Mouse (Mus musculus) intestine, embryonic 14.5 days (tissue): ENCODE results near the gene Acnat2. TPM values are rescaled to one million over a fixed set of nuclear protein-coding genes. Genes with fewer than 3 reads are reported as not detected.
"Not testable (repeated sequence)": the region's sequence is repeated elsewhere in the genome, so short reads cannot be mapped to it uniquely, and the experiment has no call there.

ENCODE experiments used
- ATAC-seq: fragments of 200-750 bp; cut with Nextera tagmentation; replicated peaks from 2 replicates; pipeline ENCODE4 v1.8.0; 2017; ENCODE audit warnings: low read depth, moderate number of reproducible peaks, moderate TSS enrichment, moderate library complexity; ENCODE audit not compliant: low FRiP score, low TSS enrichment
- DNase-seq: peaks from one replicate; pipeline ENCODE4 v3.0.0-alpha.2; 2018; ENCODE audit warnings: low spot score
- H3K27ac ChIP-seq: fragments of 300-500 bp; sonication (generic); 2 replicates; pipeline ENCODE4 v1.5.1; 2014; ENCODE audit warnings: low read depth, mild to moderate bottlenecking, control low read depth
- H3K27me3 ChIP-seq: fragments of 300-500 bp; sonication (generic); replicated peaks from 2 replicates; pipeline ENCODE4 v1.6.1; 2014; ENCODE audit warnings: low read length, control low read depth; ENCODE audit not compliant: control insufficient read depth, insufficient read depth
- H3K36me3 ChIP-seq: fragments of 300-500 bp; sonication (generic); 2 replicates; pipeline ENCODE4 v1.6.1; 2014; ENCODE audit warnings: low read length, control low read depth; ENCODE audit not compliant: control insufficient read depth, insufficient read depth
- H3K4me1 ChIP-seq: fragments of 300-500 bp; sonication (generic); replicated peaks from 2 replicates; pipeline ENCODE4 v1.6.1; 2014; ENCODE audit warnings: low read length, control low read depth, mixed read lengths; ENCODE audit not compliant: control insufficient read depth, insufficient read depth
- H3K4me2 ChIP-seq: fragments of 300-500 bp; sonication (generic); 2 replicates; pipeline ENCODE4 v1.6.1; 2014; ENCODE audit warnings: low read length
- H3K4me3 ChIP-seq: fragments of 300-500 bp; sonication (generic); 2 replicates; pipeline ENCODE4 v1.5.1; 2014; ENCODE audit warnings: low read depth, low read length, control low read depth, mixed read lengths
- H3K9ac ChIP-seq: fragments of 300-500 bp; sonication (generic); 2 replicates; pipeline ENCODE4 v1.6.1; 2014; ENCODE audit warnings: mild to moderate bottlenecking, low read length
- H3K9me3 ChIP-seq: fragments of 300-500 bp; sonication (generic); 2 replicates; pipeline ENCODE4 v1.6.1; 2016; ENCODE audit warnings: low read length, control low read depth; ENCODE audit not compliant: control insufficient read depth
- WGBS: fragments of 180-500 bp; shearing (Covaris S2); extraction: QIAGEN DNeasy Blood & Tissue Kit; methylation state at CpG from one replicate; pipeline ENCODE4 v1.1.7; 2014; 5-methylcytosine and 5-hydroxymethylcytosine counted together
- polyA plus RNA-seq: library from polyadenylated mRNA; unstranded; fragments of >200 nt; fragmentation: Nextera tagmentation; extraction: Ambion mirVana; gene quantifications from 2 replicates; pipeline ENCODE4 v1.2.1, GENCODE M21; 2014

The Acnat2 gene
- polyA plus RNA-seq, 1 experiment from 2014 or later = not detected

- 87% methylated on average over 3 of the region's 3 CpGs for WGBS
- not testable (repeated sequence) for H3K4me1 ChIP-seq, H3K9ac ChIP-seq, H3K27ac ChIP-seq, H3K36me3 ChIP-seq, ATAC-seq, H3K9me3 ChIP-seq, H3K4me3 ChIP-seq, H3K27me3 ChIP-seq, DNase-seq, H3K4me2 ChIP-seq
These were observed 39.9 kb downstream of the Acnat2 start for GRCm38 (mm10) chr4:49368046-49368445.

- Histone ChIP-seq H3K4me2 (no peak overlapping the region), H3K9me3 (no peaks in the 10 kb centered on the region), H3K4me1 (no peaks in the 10 kb centered on the region), H3K36me3 (no peaks in the 10 kb centered on the region), H3K4me3 (no peak overlapping the region), H3K27ac (no peak overlapping the region), H3K27me3 (no peaks in the 10 kb centered on the region), H3K9ac (no peak overlapping the region)
- WGBS = 53% methylated on average over 2 of the region's 2 CpGs
- no peak for DNase-seq
- ATAC-seq = peak; percentile 71; the same call in 1 of the 2 replicates
These were observed 50.9 kb downstream of the Acnat2 start for GRCm38 (mm10) chr4:49357097-49357496.

GRCm38 (mm10) chr4:49350470-49350869 lies 57.5 kb downstream of the Acnat2 start:
- H3K27ac ChIP-seq = no peak overlapping the region
- H3K9me3 ChIP-seq = no peaks in the 10 kb centered on the region
- no peak overlapping the region for H3K9ac ChIP-seq
- WGBS = 88% methylated on average over 4 of the region's 4 CpGs
- H3K4me2 ChIP-seq = no peak overlapping the region
- no peaks in the 10 kb centered on the region for H3K4me1 ChIP-seq
- H3K4me3 ChIP-seq = no peak overlapping the region
- DNase-seq = no peak
- no peaks in the 10 kb centered on the region for H3K27me3 ChIP-seq
- no peak for ATAC-seq
- no peaks in the 10 kb centered on the region for H3K36me3 ChIP-seq

- no peak for DNase-seq
- Histone ChIP-seq H3K4me1 (no peaks in the 10 kb centered on the region), H3K4me3 (no peak overlapping the region), H3K4me2 (no peak overlapping the region), H3K9ac (no peak overlapping the region), H3K27ac (no peak overlapping the region), H3K36me3 (no peaks in the 10 kb centered on the region), H3K9me3 (no peaks in the 10 kb centered on the region), H3K27me3 (no peaks in the 10 kb centered on the region)
- no peak for ATAC-seq
- 75% methylated on average over 2 of the region's 2 CpGs for WGBS
These were observed 59.3 kb downstream of the Acnat2 start for GRCm38 (mm10) chr4:49348677-49349076.

GRCm38 (mm10) chr4:49348001-49348400 lies 60.0 kb downstream of the Acnat2 start:
- H3K4me1 ChIP-seq, ATAC-seq, H3K27me3 ChIP-seq: not testable (repeated sequence)

GRCm38 (mm10) chr4:49340091-49340490 lies 67.9 kb downstream of the Acnat2 start:
- H3K4me1 ChIP-seq, H3K27ac ChIP-seq, H3K9me3 ChIP-seq, H3K9ac ChIP-seq, H3K27me3 ChIP-seq, H3K36me3 ChIP-seq, H3K4me3 ChIP-seq, ATAC-seq, DNase-seq, H3K4me2 ChIP-seq: not testable (repeated sequence)
- 76% methylated on average over 3 of the region's 3 CpGs for WGBS

More at GRCm38 (mm10) chr4:49348001-49348400, 60.0 kb downstream of the Acnat2 start:
- H3K4me2 ChIP-seq, H3K27ac ChIP-seq, H3K36me3 ChIP-seq, H3K9me3 ChIP-seq, DNase-seq, H3K4me3 ChIP-seq, H3K9ac ChIP-seq: not testable (repeated sequence)
- WGBS = 69% methylated on average over 1 of the region's 1 CpGs

- H3K9ac ChIP-seq = not testable (repeated sequence)
These were observed 70.0 kb downstream of the Acnat2 start for GRCm38 (mm10) chr4:49337949-49338348.

More at GRCm38 (mm10) chr4:49337949-49338348, 70.0 kb downstream of the Acnat2 start:
- not testable (repeated sequence) for H3K4me1 ChIP-seq, H3K4me3 ChIP-seq, H3K36me3 ChIP-seq, H3K27me3 ChIP-seq, H3K9me3 ChIP-seq, ATAC-seq, H3K27ac ChIP-seq, DNase-seq, H3K4me2 ChIP-seq
- 86% methylated on average over 3 of the region's 4 CpGs for WGBS

Other genes with a start within 250 kb of the Acnat2 start
- gene Acnat1, start 65.8 kb upstream of the Acnat2 start, polyA plus RNA-seq = 0.83 and 1.5 TPM in 2 replicates
- gene Baat, start 98.4 kb upstream of the Acnat2 start, polyA plus RNA-seq = not detected in 2 replicates
- gene Mrpl50, start 112.9 kb upstream of the Acnat2 start, polyA plus RNA-seq = 93.7 and 96.4 TPM in 2 replicates
- gene Zfp189, start 113.0 kb upstream of the Acnat2 start, polyA plus RNA-seq = 6.1 and 7.9 TPM in 2 replicates
- gene Aldob, start 141.4 kb upstream of the Acnat2 start, polyA plus RNA-seq = 81.5 and 94.2 TPM in 2 replicates
- 23.6 and 23.9 TPM in 2 replicates for gene Tmem246, start 189.7 kb upstream of the Acnat2 start, polyA plus RNA-seq
- 50.7 and 53.0 TPM in 2 replicates for gene Rnf20, start 223.9 kb upstream of the Acnat2 start, polyA plus RNA-seq